Mouse (Mus musculus): ENCODE results near the gene Fam219a. TPM values are rescaled to one million over a fixed set of nuclear protein-coding genes. Genes with fewer than 3 reads are reported as not detected.

The Fam219a gene
- total RNA-seq, 1 experiment from 2014 or later = 20.0 TPM

DNA sequence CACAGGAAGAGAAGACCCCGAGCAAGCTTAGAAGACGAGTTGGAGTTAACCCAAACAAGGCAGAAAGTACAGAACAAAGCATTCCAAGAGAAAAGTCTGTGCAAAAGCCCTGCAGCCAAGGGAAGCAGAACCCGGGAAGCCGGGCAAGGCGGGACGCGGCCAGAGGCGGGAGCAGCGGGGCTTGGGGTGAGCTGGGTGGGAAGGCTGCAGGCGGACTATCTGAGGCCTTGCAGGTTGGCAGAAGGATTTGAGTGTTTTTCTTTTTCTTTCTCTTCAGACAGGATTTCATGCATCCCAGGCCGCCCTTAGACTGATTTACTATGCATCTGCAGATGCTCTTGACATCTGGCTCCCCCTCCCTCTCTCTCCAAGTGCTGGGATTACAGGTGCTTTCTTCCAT is 16.2 kb downstream of the Fam219a start:
- DNase-seq = no peak

DNA sequence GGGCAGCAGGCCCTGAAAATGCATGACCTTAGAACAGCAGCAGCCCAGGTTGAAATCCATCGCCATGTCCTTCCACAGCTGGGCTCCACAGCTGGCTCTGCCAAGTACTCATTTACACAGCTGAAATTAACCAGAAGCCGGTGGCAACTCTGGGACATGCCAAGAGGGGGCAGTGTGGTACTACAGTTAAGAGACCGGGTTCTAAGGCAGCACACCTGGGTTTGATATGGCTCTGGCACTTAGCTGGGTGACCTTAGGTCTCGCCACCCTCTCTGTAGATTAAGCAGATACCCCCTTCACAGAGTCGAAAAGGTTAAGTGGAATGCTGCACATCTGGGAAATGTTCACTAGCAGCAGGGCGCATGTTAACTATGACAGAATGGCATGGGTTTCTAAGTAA is 16.8 kb downstream of the Fam219a start:
- DNase-seq = peak; percentile 70

DNA sequence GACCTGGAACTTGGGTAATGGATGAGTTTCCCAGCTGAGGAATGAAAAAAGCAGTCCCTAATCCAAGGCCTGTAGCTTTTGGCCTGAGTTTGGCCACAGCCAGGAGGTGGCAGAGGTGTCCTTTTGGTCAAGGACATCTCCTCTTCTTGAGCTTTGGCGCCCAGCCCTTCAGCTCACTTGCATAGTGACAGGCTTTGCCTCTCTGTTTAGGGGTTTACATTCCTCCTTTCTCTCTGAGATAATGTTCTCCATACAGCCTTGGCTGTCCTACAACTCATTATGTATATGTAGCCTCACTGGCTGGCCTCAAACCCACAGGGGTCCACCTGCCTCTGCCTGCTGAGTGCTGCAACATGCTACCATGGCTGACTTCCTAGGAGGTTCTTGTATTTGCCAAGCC is 22.3 kb downstream of the Fam219a start:
- no peak for DNase-seq

GRCm38 (mm10) chr4:41545985-41546384 is 23.4 kb downstream of the Fam219a start:
- peak; percentile 64 for DNase-seq

DNA sequence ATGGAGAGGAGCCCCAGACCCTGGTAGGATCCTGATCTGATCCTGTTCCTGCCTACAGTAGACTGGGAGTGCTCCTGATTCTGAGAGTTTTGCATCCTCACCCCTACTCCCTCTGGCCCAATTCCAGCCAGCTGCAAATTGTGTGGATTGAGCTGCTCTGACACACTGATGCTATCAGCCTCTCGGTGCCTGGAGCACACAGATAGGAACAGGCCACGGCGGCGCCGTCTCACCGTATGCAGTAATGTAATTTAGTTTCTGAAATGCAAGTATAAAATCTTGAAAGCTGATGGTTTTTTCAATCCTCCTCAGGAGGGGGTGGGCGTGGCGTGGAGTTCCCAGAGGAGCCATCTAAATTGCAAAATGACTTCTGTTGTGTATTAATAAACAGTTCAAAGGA is 27.2 kb downstream of the Fam219a start:
- DNase-seq = no peak

DNA sequence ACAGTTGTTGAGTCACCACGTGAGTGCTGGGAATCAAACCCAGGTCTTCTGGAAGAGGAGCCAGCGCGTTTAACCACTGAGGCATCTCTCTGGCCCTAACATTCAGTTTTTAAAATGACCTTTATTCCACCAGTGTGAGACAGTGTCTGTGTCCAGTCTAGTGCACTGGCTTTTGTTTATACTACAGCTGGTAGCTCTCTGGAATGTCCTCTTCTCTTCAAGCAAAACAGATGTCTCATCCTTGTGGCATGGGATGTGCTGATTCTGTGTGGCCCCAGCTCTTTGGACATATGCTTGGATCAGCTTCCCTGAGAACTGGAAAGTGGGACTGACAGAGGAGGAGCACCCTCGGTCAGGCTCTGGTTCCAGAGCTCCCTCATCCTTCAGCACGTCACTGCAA is 34.5 kb downstream of the Fam219a start:
- no peak for DNase-seq

GRCm38 (mm10) chr4:41532420-41532819 is 36.9 kb downstream of the Fam219a start:
- peak; percentile 42 for DNase-seq

GRCm38 (mm10) chr4:41527996-41528395 is 41.3 kb downstream of the Fam219a start:
- peak; percentile 47 for DNase-seq

DNA sequence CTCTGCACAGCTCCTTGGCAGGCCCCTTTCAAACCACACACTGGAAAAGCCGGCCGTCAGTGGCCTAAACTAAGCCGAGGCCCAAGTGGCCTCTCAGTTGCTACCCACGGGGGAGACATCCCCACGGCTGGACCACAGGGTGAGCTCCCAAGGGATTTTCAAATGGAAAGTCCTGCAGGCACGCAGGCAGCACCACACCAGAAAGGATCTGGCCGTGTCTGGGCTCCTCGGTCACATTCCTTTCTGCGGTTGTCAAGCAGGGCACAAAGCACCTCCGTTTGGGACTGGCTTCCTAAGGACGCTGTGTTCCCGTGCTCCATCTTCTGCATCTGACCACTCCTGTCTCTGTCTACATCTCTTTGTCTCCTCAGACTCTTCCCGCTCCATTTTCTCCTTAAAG is 42.3 kb downstream of the Fam219a start:
- no peak for DNase-seq

- no peak for DNase-seq
Measured at GRCm38 (mm10) chr4:41526553-41526952, 42.8 kb downstream of the Fam219a start.

GRCm38 (mm10) chr4:41524829-41525228 is 44.5 kb downstream of the Fam219a start:
- DNase-seq = no peak

GRCm38 (mm10) chr4:41523839-41524238 is 45.5 kb downstream of the Fam219a start:
- DNase-seq = no peak

DNA sequence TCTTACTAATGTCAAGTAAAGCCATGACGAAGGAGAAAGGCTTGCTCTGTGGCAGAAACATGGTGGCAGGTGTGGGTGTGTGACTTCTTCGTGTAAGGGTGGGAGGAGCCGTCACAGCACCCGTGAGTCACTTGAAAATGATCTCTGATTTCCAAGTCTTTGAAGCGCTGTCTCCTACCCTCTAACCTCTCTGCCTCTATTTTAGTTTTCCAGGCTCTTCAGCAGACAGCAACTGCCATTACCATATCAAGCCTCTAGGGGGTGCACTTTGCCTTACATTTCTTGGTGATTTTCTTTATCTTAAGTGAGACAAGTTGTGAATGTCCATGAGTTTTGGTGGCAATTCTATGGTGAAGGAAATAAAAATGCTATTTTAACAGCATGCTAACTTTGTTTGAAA is 46.5 kb downstream of the Fam219a start:
- DNase-seq = no peak

- DNase-seq = no peak
Measured at GRCm38 (mm10) chr4:41522136-41522535, 47.2 kb downstream of the Fam219a start.

DNA sequence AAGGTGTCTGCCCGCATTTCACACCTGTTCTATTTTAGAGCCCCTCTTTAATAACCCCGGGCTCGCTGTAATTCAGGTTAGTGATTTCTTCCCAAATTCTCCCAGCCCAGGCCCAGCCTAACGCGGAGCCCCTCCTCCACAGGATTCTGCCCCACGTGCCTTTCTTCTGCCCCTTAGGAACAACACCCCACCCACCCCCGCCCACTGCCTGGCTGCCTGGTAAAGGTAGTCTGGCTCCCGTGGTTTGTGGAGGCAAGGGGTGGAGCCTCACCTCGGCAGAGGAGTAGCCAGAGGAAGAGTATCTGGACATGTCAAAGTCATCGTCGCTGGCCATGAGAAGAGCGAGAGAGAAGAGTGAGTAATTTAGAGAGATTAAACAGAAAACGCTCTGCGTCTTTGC is 48.7 kb downstream of the Fam219a start:
- no peak for DNase-seq

- no peak for DNase-seq
Measured at GRCm38 (mm10) chr4:41519195-41519594, 50.1 kb downstream of the Fam219a start.

- DNase-seq = no peak
Measured at GRCm38 (mm10) chr4:41518349-41518748, 51.0 kb downstream of the Fam219a start.

- no peak for DNase-seq
Measured at GRCm38 (mm10) chr4:41517233-41517632, 52.1 kb downstream of the Fam219a start, which contains the start of gene 1110017D15Rik. 1110017D15Rik (minus strand) TSS chr4:41517333.

GRCm38 (mm10) chr4:41513714-41514113 is 55.6 kb downstream of the Fam219a start:
- DNase-seq = no peak

GRCm38 (mm10) chr4:41513309-41513708 is 56.0 kb downstream of the Fam219a start:
- DNase-seq = no peak

GRCm38 (mm10) chr4:41507998-41508397 is 61.3 kb downstream of the Fam219a start:
- no peak for DNase-seq

GRCm38 (mm10) chr4:41507326-41507924 is 61.9 kb downstream of the Fam219a start:
- DNase-seq = no peak

GRCm38 (mm10) chr4:41506906-41507305 is 62.4 kb downstream of the Fam219a start:
- peak; percentile 91 for DNase-seq

DNA sequence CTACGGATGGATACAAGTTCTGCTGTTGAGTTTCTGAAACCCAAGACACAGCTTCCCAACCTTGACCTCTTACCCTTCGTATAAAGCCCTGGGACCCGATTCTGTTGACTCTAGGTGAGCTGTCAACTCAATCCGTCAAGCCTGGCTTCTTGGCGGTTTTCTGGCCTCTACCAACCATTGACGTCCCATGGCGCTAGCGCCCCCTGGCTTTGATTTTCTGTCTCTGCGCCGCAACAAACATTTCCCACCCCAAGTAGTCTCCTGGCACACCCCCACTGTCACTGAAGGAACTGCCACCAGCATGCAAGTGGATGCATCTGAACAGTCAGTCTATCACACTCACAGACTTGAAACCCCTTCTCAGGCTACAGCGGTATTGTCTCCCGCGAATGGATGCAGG is 63.2 kb downstream of the Fam219a start:
- DNase-seq = peak; percentile 63

GRCm38 (mm10) chr4:41505131-41505551 is 64.2 kb downstream of the Fam219a start:
- no peak for DNase-seq

Measured in adrenal gland, postnatal 25 days (tissue).